Mouse (Mus musculus): ENCODE measurements around the gene Pnkd.

GRCm38 (mm10) chr1:74321396-74321795 lies 36.7 kb downstream of the Pnkd start:
- no peak for TF ChIP-seq POLR2A (IDR thresholded peaks at IDR 0.05; ENCODE audit: borderline replicate concordance, insufficient read depth, low read length)
- TF ChIP-seq CTCF (IDR thresholded peaks at IDR 0.05; ENCODE audit: borderline replicate concordance, insufficient read depth, low read depth, low read length): no peak
